Mouse (Mus musculus): Measurements from ENCODE around the gene AI464131. TPM values are rescaled to one million over a fixed set of nuclear protein-coding genes. Genes with fewer than 3 reads are reported as not detected.

The AI464131 gene
- total RNA-seq (2021), result 10 to 100 TPM; 10.1 to 10.6 TPM

DNA sequence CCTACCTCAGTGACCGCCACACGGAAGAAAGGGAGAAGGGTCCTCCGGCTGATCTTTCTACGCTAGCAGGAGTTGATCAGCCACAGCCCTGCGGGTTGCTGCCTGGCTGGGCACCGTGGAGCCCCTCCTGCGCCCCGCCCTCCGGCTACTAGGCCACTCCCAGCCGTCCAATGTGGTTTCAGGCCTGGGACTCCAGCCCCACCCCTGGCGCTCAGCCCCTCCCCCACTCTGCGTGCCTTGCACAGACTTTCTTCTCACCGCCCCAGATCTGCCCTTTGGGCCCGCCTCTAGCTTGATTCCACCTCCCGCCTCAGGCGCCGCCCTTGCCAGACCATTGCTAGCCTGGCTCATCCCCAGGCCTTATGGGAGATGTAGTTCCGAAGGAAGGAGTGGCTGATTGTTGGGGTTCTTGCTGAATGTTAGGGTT lies at the start of gene AI464131:
TSS of gene AI464131 (minus strand) at position 91 of the 427 bp plus-strand sequence.
- intact Hi-C loops (cut with DNase I), result no loop called here
- DNase-seq, result peak; percentile 98 to 99

GRCm38 (mm10) chr4:41552529-41552928 lies 49.7 kb upstream of the AI464131 start:
- peak; percentile 79 to 84 for DNase-seq
- intact Hi-C loops (cut with DNase I), result loop anchor here (1.0 kb wide), 3 partner anchors 62 to 156 kb away; no protein-coding TSS in a partner anchor

GRCm38 (mm10) chr4:41547086-41547485 lies 44.2 kb upstream of the AI464131 start:
- DNase-seq, result no peak
- intact Hi-C loops (cut with DNase I), result loop anchor here (5.0 kb wide), 1 partner anchor 80 kb away; the partner anchor contains the start of gene Nudt2

GRCm38 (mm10) chr4:41545985-41546384 lies 43.1 kb upstream of the AI464131 start:
- intact Hi-C loops (cut with DNase I), result loop anchor here (5.0 kb wide), 1 partner anchor 79 kb away; the partner anchor contains the start of gene Nudt2
- DNase-seq, result peak; percentile 46 to 66

GRCm38 (mm10) chr4:41542136-41542535 lies 39.3 kb upstream of the AI464131 start:
- DNase-seq, result no peak
- intact Hi-C loops (cut with DNase I), result no loop called here

DNA sequence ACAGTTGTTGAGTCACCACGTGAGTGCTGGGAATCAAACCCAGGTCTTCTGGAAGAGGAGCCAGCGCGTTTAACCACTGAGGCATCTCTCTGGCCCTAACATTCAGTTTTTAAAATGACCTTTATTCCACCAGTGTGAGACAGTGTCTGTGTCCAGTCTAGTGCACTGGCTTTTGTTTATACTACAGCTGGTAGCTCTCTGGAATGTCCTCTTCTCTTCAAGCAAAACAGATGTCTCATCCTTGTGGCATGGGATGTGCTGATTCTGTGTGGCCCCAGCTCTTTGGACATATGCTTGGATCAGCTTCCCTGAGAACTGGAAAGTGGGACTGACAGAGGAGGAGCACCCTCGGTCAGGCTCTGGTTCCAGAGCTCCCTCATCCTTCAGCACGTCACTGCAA lies 32.0 kb upstream of the AI464131 start:
- DNase-seq, result no peak
- intact Hi-C loops (cut with DNase I), result no loop called here

DNA sequence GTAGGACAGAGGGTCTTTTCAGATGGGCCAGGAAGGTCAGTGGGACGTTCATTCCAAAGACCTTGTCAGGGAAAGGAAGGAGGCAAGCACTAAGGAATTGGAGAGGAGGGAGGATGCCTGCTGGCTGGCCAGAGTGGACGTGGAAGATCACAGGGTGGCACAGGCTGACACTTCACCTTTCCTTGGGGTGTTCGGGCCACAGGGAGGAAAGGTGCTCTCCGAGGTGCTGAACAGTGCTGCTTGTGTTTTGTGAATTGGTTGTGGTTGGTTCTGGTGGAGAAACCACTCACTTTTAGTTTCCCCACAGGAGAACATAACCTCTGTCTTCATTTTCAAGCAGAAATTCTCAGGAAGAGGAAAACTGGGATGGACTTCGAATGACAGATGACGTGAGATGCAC lies 29.5 kb upstream of the AI464131 start:
- peak; percentile 27 to 46 for DNase-seq
- intact Hi-C loops (cut with DNase I), result no loop called here

GRCm38 (mm10) chr4:41527996-41528395 lies 25.1 kb upstream of the AI464131 start:
- intact Hi-C loops (cut with DNase I), result loop anchor here (10.0 kb wide), 2 partner anchors 87 to 177 kb away; no protein-coding TSS in a partner anchor
- peak; percentile 15 to 35 for DNase-seq

DNA sequence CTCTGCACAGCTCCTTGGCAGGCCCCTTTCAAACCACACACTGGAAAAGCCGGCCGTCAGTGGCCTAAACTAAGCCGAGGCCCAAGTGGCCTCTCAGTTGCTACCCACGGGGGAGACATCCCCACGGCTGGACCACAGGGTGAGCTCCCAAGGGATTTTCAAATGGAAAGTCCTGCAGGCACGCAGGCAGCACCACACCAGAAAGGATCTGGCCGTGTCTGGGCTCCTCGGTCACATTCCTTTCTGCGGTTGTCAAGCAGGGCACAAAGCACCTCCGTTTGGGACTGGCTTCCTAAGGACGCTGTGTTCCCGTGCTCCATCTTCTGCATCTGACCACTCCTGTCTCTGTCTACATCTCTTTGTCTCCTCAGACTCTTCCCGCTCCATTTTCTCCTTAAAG lies 24.2 kb upstream of the AI464131 start:
- intact Hi-C loops (cut with DNase I), result loop anchor here (10.0 kb wide), 2 partner anchors 88 to 178 kb away; no protein-coding TSS in a partner anchor
- DNase-seq, result no peak

DNA sequence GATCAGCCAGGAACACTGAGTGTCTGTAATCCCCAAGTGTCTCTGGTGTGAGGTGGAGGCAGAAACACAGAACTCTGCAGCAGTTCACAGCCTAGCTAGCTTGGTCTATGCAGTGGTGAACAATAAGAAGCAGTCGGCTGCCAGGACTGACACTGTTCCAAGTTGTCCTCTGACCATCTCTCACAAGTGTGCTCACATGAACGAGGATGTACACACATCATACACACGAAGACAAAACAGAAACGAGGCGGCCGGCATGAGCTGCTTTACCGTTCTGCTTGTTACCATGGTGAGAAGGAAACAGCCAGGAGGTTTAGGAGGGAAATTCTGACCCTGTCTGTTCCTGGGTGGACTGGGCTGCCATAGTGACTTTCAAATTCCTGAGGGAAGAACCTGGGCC lies 23.7 kb upstream of the AI464131 start:
- intact Hi-C loops (cut with DNase I), result loop anchor here (10.0 kb wide), 2 partner anchors 88 to 178 kb away; no protein-coding TSS in a partner anchor

GRCm38 (mm10) chr4:41524829-41525228 lies 22.0 kb upstream of the AI464131 start:
- DNase-seq, result no peak
- intact Hi-C loops (cut with DNase I), result loop anchor here (10.0 kb wide), 2 partner anchors 90 to 180 kb away; no protein-coding TSS in a partner anchor

More for the DNA sequence above, 23.7 kb upstream of the AI464131 start:
- DNase-seq, result no peak

GRCm38 (mm10) chr4:41523839-41524238 lies 21.0 kb upstream of the AI464131 start:
- intact Hi-C loops (cut with DNase I), result loop anchor here (10.0 kb wide), 2 partner anchors 91 to 181 kb away; no protein-coding TSS in a partner anchor

GRCm38 (mm10) chr4:41522788-41523187 lies 19.9 kb upstream of the AI464131 start:
- intact Hi-C loops (cut with DNase I), result loop anchor here (10.0 kb wide), 2 partner anchors 92 to 182 kb away; no protein-coding TSS in a partner anchor
- DNase-seq, result peak; percentile 28 to 44

More at GRCm38 (mm10) chr4:41523839-41524238, 21.0 kb upstream of the AI464131 start:
- no peak for DNase-seq

GRCm38 (mm10) chr4:41522136-41522535 lies 19.3 kb upstream of the AI464131 start:
- intact Hi-C loops (cut with DNase I), result loop anchor here (10.0 kb wide), 2 partner anchors 93 to 183 kb away; no protein-coding TSS in a partner anchor

GRCm38 (mm10) chr4:41520641-41521040 lies 17.8 kb upstream of the AI464131 start:
- no peak for DNase-seq
- intact Hi-C loops (cut with DNase I), result loop anchor here (10.0 kb wide), 2 partner anchors 94 to 184 kb away; no protein-coding TSS in a partner anchor

More at GRCm38 (mm10) chr4:41522136-41522535, 19.3 kb upstream of the AI464131 start:
- no peak for DNase-seq

- no peak for DNase-seq
- intact Hi-C loops (cut with DNase I), result no loop called here
These were observed 16.3 kb upstream of the AI464131 start for GRCm38 (mm10) chr4:41519195-41519594.

- intact Hi-C loops (cut with DNase I), result no loop called here
- DNase-seq, result no peak
These were observed 15.5 kb upstream of the AI464131 start for GRCm38 (mm10) chr4:41518349-41518748.

- intact Hi-C loops (cut with DNase I), result no loop called here
- DNase-seq, result no peak
These were observed 14.4 kb upstream of the AI464131 start, which contains the start of gene 1110017D15Rik for GRCm38 (mm10) chr4:41517233-41517632. 1110017D15Rik (minus strand) TSS chr4:41517333.

GRCm38 (mm10) chr4:41513714-41514113 lies 10.8 kb upstream of the AI464131 start:
- intact Hi-C loops (cut with DNase I), result no loop called here
- no peak for DNase-seq

- intact Hi-C loops (cut with DNase I), result no loop called here
- no peak for DNase-seq
These were observed 10.4 kb upstream of the AI464131 start for GRCm38 (mm10) chr4:41513309-41513708.

DNA sequence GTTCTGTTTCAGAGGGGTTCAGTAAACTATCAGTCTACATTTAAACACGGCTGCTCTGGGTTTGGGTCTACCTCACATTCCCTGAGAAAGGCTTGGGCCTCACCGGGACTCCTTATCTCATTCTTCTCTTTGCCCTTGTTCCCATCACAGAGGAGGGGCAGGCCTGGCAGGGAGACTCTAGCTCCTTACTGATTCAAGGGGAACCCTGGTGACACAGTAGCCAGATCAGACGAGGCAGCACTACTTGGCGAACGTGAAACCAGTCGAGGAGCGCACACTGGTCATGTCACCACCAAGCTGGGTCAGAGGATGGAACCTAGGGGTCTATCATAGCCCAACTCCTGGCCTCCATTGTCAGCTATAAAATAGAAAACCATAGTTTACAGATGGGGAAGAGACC lies 5.1 kb upstream of the AI464131 start:
- no peak for DNase-seq
- intact Hi-C loops (cut with DNase I), result no loop called here

DNA sequence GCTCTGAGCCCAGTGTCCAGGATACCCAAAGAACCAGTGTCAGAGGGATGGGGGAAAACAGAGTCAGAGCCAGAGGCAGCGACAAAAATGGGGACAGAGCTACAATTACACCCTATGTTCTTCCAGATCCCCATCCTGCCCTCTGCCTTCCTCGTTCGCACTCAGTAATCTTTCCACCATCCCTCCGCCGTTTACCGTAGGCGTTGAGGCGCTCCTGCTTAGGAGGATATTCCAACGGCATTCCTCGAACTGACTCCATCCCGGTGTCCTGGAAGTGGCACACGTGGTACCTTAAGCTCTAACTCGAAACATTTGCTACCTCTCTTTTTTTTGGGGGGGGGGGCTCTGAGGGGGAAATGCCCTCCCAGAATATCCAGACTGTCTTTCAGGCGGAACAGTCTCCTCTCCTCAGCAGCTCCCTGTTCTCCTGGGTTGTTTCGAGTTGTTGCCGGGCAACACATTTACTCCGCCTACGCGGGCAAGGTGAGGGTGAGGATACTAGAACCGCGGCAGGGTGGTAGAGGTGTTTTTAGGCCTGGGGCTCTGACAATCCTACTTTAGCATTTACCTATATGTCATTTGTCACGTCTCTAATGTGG lies 4.5 kb upstream of the AI464131 start:
- intact Hi-C loops (cut with DNase I), result no loop called here
- DNase-seq, result no peak
